Mouse (Mus musculus) megakaryocyte-erythroid progenitor cell, adult 5 weeks (primary cell): ENCODE measurements around the gene Ubxn7. TPM values are rescaled to one million over a fixed set of nuclear protein-coding genes. Genes with fewer than 3 reads are reported as not detected.

Source experiments
- polyA plus RNA-seq: library from polyadenylated mRNA; stranded (reverse); fragments of >175 nt; gene quantifications from 2 replicates; pipeline ENCODE4 v1.2.3, GENCODE M21; 2012

Gene Ubxn7
- 1.6 and 4.4 TPM in 2 replicates for polyA plus RNA-seq

GRCm38 (mm10) chr16:32332040-32332555 lies at the start of gene Ubxn7:
TSS of gene Ubxn7 (plus strand) at chr16:32332257.

GRCm38 (mm10) chr16:32400267-32400666 lies 68.2 kb downstream of the Ubxn7 start, which contains the start of gene Tm4sf19:
TSS of gene Tm4sf19 (plus strand) at chr16:32400506.

GRCm38 (mm10) chr16:32419517-32420483 lies 87.7 kb downstream of the Ubxn7 start, which contains the start of gene Tctex1d2:
TSS of gene Tctex1d2 (plus strand) at chr16:32419702.

GRCm38 (mm10) chr16:32430474-32431046 lies 98.5 kb downstream of the Ubxn7 start, which contains the start of gene Pcyt1a:
TSS of gene Pcyt1a (plus strand) at chr16:32430921.

Other genes starting within 250 kb of the Ubxn7 start
- gene Pigx, start 232.5 kb upstream of the Ubxn7 start, polyA plus RNA-seq, result 37.7 and 38.6 TPM in 2 replicates
- 4.1 and 6.0 TPM in 2 replicates for gene Cep19, start 232.5 kb upstream of the Ubxn7 start, polyA plus RNA-seq
- 98.7 and 161 TPM in 2 replicates for gene Nrros, start 166.7 kb upstream of the Ubxn7 start, polyA plus RNA-seq
- gene Bex6, start 152.4 kb upstream of the Ubxn7 start, polyA plus RNA-seq, result 13.1 and 13.8 TPM in 2 replicates
- gene Fbxo45, start 85.1 kb upstream of the Ubxn7 start, polyA plus RNA-seq, result 7.1 and 8.0 TPM in 2 replicates
- gene Wdr53, start 85.0 kb upstream of the Ubxn7 start, polyA plus RNA-seq, result 10.8 and 14.9 TPM in 2 replicates
- gene Smco1, start 60.8 kb upstream of the Ubxn7 start, polyA plus RNA-seq, result not detected in 2 replicates
- 8.0 and 11.0 TPM in 2 replicates for gene Rnf168, start 54.8 kb upstream of the Ubxn7 start, polyA plus RNA-seq
- gene Tm4sf19, start 68.2 kb downstream of the Ubxn7 start, polyA plus RNA-seq, result not detected in 2 replicates
- 0.60 and 0.76 TPM in 2 replicates for gene Tctex1d2, start 87.4 kb downstream of the Ubxn7 start, polyA plus RNA-seq
- gene Pcyt1a, start 98.7 kb downstream of the Ubxn7 start, polyA plus RNA-seq, result 43.8 and 50.1 TPM in 2 replicates
- gene Slc51a, start 155.6 kb downstream of the Ubxn7 start, polyA plus RNA-seq, result 0.06 TPM in 1 of 2 replicates, not detected in the other
- gene Zdhhc19, start 164.0 kb downstream of the Ubxn7 start, polyA plus RNA-seq, result not detected in 2 replicates